Mouse (Mus musculus): Measurements from ENCODE around the gene Specc1.

Specc1 gene

DNA sequence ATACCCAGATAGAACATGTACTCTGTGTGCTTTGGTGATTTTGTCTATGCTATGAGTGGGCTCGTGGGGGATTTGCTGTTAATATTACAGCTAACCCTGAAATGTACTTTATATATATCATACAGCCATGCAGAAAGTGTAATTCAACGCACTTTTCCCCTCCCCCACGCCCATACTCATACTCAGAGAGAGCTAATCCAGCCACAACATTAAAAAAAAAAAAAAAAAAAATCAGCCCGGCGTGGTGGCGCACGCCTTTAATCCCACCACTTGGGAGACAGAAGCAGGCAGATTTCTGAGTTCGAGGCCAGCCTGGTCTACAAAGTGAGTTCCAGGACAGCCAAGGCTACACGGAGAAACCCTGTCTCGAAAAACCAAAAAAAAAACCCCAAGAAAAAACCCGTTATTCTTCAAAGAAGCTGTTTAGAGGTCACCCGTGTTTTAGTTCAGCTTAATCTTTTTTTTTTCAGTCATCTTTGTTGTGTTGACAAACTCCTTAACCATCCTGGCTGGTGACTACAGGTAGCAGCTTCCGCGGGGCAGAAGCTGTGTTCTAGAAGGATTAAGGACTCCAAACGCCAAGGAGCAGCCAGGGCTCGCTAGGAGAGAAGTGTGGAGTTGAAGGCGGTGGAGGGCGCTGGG, 291.3 kb downstream of the Specc1 start:
- no peak for DNase-seq (ENCODE audit: low spot score in 2 of 2)

DNA sequence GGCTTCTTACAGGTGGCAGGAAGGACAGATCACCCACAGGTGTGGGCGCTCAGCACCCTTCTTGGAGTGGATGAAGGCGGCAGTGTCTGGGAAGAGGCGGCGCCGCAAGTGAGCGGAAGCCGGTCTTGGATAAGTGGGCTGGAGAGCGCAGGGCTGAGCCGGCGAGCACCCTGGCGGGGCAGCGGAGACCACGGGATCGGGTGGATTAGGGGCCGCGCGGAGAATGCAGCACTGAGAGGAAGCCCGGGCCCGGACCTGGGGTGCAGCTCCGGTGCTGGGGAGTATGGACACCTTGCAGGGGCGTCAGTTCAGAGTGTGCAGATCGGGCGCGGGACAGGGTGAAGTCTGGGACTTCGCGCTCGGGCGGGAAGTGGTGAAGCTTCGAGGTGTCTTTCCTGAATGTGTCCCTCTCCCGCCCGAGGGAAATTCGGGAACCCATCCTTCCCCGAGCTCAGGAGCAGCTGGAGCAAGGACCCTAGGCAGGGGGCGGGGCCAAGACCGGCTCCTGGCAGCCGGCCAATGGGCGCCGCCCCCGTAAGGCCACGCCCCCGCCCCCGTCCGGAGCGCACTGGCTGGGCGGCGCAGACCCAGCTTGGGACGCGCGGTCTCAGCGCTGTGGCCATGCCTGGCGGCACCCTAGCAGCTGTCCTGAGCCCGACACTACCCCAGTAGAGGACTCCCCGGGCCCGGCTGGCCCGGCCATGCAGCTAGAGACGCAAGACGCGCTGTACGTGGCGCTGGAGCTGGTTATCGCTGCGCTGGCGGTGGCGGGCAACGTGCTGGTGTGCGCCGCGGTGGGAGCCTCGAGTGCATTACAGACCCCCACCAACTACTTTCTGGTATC, 292.1 kb downstream of the Specc1 start, which contains the start of gene Adora2b:
TSS of gene Adora2b (plus strand) at position 584 of the 844 bp plus-strand sequence.
- peak; percentile 61 to 70 for DNase-seq (ENCODE audit: low spot score in 2 of 2)

DNA sequence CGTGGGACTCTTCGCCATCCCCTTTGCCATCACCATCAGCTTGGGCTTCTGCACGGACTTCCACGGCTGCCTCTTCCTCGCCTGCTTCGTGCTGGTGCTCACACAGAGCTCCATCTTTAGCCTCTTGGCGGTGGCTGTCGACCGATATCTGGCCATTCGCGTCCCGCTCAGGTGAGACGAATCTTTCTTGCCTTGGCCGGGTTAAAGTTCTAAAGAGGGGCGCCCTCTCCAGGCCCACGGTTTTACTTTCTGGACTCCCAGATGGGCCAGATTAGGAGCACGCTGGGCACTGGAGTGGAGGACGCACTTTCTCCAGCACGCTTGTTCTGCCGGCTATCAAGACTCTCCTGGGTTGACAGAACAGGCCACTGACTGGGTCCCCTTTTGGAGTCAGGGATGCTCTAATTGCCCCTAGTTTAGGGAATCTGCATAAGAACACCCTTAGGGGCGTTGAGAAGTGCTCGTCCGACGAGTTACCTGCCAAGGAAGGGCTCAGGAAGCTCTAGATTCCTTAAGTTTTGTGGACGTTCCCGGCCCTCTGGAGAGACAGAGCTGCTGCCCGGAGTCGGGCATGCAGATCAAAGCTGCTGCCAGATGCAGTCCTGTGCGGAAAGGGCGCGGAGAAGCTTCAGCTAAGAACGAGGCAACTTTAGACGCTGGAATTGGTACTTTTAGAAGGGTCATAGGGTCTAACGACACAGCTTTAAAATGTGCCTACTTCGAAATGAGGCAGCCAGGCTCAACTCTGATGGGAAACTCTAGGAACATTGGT, 292.9 kb downstream of the Specc1 start:
- DNase-seq (ENCODE audit: low spot score in 2 of 2), result peak; percentile 43 to 70

DNA sequence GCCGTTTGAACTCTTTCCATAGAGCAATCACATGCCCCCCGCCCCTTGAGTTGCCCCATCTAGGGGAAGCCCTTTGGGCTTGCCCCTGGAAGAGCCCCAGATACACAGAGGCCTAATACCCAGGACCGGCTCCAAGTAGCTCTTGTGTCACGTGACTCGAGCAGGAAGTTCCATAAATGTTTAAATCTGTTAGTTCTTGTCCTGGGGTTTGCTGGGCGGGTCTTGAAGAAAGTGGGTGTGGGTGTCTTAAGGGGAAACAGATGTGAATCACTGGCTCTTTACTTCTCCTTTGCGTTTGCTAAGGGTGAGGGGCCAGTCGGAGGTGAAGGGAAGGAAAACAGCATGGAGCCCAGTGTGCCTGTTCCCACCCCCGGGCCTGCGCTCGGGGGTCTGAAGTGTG, 294.5 kb downstream of the Specc1 start:
- peak; percentile 52 to 61 for DNase-seq (ENCODE audit: low spot score in 2 of 2)

DNA sequence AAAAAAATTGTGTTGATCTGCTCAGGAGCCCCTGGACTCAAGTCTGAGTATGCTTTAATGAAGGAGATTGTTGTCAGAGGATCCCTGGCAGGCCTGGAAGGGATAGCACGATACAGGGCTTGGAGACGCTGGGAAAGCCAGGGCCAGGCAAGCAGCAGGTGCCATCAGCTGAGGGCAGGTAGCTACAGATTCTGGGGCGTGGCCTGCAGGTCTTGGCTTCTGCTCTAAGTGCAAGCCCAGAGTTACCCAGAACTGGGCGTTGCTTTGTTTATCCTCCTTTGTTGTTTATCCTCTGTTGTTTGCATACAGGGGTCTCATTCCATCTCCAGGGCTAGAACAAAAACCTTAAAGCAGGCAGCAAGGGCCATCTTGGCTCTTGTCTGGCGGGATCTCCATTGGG, 296.8 kb downstream of the Specc1 start:
- peak; percentile 59 to 73 for DNase-seq (ENCODE audit: low spot score in 2 of 2)

DNA sequence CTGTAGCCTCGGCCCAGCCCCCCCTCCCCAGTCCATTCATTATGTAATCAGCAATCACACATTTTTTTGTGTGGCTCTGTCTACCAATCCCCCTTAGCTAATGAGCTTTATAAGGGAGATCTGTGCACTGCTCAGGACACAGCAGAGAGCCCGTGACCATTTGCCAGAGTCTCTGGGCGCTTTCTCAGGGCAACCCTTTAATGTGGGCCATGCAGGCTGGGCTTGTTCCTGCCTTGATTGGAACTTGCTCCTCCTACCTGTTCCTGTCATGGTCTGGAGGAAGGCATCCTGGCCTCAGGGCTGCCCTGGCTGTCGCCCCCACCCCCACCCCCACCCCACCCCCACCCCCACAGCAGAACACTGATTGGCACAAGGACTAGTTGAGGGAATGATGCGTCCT, 302.7 kb downstream of the Specc1 start:
- DNase-seq (ENCODE audit: low spot score in 2 of 2), result no peak

DNA sequence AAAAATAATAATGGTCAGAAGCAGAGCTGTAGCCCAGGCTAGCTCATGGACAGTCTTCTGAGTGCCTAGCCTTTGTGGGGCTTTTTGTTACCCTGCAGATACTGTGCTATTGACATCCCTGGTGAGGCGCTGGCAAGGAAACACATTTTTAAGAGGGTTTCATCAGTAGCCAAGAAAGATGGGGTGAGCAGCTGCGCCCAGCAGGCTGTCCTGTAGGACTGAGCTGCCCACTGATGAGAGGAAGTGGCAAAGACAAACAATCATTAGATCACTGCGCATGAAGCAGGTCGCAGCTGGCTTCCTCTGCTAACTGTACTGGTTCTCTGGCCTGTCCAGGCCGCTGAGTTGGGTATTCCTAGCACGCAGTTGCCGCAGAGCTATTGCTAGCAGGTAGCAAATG, 307.0 kb downstream of the Specc1 start:
- no peak for DNase-seq (ENCODE audit: low spot score in 2 of 2)

DNA sequence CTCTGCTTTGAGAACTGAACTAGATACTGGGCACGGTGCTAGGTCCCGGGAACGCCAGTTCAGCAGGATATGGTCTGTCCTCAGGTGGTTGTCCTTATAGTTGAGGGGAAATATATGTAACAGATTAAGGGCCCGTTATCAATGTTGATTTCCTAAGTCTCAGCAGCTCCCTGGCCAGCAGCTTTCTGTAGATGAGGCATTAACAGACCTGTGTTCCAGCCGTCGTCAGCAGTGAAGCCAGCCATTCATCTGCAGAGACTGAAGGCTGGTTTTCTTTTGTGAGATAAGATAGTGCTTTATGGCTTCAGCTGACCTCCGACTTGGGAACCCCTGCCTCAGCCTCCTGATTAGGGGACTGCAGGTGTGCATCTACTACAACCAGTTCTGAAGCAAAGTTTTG, 307.5 kb downstream of the Specc1 start:
- no peak for DNase-seq (ENCODE audit: low spot score in 2 of 2)

DNA sequence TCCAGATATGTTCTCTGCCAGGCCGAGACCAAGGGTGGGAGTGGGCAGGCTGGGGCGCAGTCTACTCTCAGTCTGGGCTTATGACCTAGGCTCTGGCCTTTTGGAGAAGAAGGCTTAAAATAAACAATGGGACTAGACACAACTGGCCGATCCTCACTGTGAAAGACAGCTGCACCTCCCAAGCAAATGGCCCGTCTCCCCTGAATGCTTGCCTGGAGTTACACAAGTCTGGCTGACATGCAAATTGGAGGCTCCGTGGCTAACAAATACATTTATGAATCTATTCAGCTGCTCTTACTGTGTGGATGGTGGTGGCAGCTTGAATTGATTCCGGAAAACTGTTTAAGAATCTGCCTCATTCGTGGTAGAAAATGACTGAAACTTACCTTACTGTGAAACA, 309.1 kb downstream of the Specc1 start:
- DNase-seq (ENCODE audit: low spot score in 2 of 2), result no peak

DNA sequence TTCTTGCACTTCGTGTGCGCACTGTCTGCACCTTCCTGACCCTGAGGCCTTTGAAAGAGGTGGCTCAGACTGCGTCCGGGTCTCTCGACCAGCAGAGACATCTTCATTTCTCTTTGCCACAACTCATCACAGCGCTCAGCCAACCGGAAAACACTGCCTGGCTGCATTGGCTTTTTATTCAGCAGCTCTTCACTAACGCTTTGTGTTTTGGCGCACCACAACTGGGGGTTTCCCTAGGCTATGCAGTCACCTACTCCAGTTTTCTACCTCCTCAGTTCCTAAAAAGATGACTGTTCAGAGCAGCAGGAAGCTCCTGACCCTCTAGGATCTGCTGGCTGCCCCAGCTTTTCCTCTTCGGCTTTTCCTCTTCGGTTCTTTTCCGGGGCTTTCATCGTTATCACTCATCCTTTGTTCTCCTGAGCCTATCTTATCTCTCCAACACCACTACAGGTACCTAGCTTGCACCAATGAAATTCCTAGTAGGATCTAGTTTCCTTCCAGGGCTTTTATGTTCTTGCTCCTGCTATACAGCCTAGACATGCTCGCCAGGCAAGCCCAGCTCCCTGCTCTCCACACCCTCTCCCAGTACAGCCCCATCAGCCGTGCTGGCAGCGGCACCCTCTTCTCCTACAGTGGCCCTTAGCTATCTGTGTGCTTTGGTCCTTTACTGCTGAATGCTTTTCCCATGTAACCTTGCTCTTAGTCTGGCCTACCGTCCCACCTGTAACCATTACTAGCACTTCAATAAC, 310.1 kb downstream of the Specc1 start:
- DNase-seq (ENCODE audit: low spot score in 2 of 2), result no peak

DNA sequence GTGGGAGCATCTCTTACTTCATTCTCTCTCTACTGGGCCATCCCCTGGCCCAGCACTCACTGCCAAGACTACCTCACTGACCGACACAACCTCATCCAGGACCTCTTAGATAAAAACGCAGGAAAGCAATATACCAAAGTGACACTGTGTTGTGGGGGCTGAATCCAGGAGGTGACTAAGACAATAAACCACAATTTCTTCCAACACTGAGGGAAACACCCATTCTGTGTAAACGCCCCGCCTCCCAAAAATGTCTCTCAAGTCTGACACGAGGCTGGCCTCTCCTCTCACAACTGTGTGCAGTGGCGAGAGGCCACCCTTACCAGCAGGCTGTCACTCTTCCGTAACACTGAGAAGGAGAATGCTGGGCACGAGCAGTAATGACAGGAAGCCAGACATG, 311.8 kb downstream of the Specc1 start:
- no peak for DNase-seq (ENCODE audit: low spot score in 2 of 2)

DNA sequence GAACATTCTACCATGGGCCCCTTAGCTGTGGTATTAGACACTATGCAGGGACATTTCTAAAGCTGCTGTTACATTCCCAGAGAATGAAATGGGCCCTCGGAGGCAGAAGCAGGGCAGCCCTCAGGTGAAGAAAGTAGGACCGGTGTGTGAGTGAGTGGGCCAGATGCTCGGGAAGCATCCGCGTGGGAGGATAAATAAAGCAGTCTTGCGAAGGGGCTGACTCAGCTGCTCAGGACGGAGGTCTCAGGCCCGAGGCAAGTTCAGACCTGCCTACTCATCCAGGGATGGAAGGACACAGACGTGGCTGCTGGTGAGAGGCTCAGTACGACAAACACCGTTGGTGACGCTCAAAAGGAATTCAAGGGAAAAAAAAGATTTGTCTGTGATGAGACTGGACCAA, 312.5 kb downstream of the Specc1 start:
- no peak for DNase-seq (ENCODE audit: low spot score in 2 of 2)

DNA sequence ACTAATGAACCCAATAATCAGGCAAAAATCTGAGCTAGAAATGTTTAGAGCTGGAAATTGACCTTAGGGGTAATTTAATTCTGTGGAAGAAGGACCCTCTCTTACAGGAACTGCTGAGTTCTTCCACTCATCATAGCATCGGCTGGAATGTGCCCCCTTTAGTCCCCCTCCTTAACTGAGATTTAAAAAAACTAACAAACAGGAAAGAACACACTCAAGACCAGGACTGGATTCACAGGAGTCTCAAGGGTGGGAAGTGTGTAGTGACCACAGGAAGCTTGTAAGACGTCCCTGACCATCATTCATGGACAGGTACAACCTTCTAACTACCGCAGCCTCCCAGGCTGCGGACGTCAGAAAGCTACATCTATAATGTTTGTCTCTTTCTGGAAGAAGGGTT, 314.3 kb downstream of the Specc1 start:
- DNase-seq (ENCODE audit: low spot score in 2 of 2), result no peak

Data from urinary bladder, adult 18-20 months (tissue).